Mouse (Mus musculus) urinary bladder, postnatal 25 days (tissue): ENCODE data around the gene Coro1b.

Experiments
- DNase-seq: peaks from one replicate; pipeline ENCODE4 v3.0.0; 2022; ENCODE audit warnings: low spot score

Coro1b gene

DNA sequence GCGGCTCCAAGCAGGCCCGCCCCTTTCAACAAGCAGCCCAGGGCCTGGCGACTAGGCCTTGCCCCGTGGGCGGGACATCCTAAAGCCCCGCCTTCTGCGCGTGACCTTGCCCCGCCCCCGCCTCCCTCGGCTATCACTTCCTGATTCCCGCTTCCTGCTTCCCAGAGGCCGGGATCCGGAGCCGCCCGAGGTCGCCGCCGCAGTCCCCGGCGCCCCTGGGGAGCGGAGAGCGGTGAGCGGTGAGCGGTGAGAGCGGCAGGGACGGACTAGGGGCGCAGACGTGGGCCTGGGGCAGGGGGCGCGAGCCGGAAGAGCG lies at the start of gene Coro1b:
TSS of gene Coro1b (plus strand) at position 129 of the 316 bp plus-strand sequence.
- peak; percentile 98 for DNase-seq

DNA sequence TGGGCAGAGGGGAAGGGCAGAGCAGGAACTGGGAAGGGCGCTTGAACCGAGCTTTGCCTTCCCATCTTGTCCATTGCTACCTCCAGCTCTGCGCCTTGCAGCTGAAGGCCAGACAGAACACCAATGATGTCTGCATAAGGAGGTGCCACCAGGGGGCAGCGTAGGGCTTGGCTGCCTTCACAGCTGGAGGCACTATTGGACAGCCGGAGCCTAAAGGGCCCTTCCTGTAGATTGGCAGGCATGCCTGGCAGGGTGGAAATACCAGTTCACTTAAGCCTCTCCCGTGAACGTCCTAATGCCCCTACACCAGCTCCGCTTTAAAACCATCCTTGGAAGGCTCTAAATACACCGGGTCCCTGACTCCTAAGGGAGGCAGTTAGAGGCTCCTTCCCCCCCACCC lies 49.4 kb upstream of the Coro1b start:
- peak; percentile 90 for DNase-seq

GRCm38 (mm10) chr19:4099837-4100717 lies 48.3 kb upstream of the Coro1b start, which contains the start of gene Pitpnm1:
TSS of gene Pitpnm1 (plus strand) at chr19:4099998.
- peak; percentile 83 for DNase-seq

- no peak for DNase-seq
Measured at GRCm38 (mm10) chr19:4100718-4101261, 47.6 kb upstream of the Coro1b start.

DNA sequence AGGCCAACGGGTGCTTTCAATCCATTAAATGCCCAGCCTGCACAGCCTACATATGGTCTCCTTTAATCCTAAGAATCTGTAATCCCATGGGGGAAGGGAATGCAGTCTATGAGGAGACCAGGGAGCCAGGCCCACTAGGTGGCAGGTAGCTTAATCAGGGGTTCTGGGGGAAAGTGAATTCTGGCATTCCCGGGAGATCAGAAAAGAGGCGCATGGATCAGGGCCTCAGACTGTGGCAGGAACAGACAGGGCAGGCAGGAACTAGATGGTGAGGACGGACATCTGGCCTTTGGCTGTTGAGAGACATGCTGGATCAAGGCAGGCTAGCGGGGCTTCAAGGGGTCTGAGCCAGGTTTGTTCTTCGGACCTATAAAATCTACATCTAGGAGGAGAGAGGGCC lies 47.0 kb upstream of the Coro1b start:
- no peak for DNase-seq

- DNase-seq = no peak
Measured at GRCm38 (mm10) chr19:4102049-4102448, 46.4 kb upstream of the Coro1b start.

- DNase-seq = no peak
Measured at GRCm38 (mm10) chr19:4102626-4103025, 45.8 kb upstream of the Coro1b start.

DNA sequence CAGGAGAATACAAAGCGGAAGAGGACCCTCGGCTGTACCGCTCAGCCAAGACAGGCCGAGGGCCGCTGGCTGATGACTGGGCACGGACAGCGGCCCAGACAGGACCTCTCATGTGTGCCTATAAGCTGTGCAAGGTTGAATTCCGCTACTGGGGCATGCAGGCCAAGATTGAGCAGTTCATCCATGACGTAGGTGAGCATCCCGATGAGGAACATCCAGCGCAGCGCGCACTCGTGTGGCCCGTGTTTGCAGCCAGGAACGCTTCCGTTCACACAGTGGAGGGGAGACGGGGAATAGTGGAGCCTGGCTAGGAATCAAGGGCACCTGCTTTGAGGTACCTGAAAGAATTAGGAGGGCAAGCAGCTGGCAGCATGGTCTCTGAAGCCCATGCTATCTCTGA lies 45.1 kb upstream of the Coro1b start:
- no peak for DNase-seq

DNA sequence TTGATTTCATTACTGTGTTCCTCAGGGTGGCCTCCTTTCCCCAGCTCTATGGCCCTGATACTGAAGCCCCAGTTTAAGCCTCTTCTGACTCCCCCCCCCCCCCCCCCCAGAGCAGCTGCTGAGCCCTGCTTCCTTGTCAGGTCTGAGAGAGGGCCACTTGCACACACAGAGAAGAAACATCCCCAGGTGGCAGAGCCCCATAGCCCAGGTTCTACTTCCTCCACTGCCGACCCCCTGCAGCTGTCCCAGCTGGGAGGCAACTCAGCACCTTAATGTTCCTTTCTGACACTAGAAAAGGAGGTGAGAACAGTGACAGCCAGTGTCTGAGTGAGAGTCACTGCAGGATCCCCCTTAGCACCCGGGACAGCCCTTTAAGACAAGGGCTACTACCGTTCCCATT lies 44.6 kb upstream of the Coro1b start:
- DNase-seq = no peak

GRCm38 (mm10) chr19:4104675-4105194 lies 43.7 kb upstream of the Coro1b start:
- DNase-seq = no peak

DNA sequence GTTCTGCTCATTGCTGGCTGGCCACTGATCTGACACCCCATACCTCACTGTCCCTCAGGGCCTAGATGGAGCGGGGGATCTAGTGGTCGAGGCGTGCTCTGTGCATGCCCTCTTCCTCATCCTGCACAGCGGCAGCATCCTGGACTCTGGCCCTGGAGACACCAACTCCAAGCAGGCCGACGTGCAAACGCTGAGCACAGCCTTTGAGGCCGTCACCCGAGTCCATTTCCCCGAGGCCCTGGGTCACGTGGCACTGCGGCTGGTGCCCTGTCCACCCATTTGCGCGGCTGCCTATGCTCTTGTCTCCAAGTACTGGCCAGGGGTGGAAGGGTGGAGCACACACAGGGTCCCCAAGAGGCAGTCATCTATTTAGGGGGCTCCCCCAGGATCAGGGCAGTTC lies 41.8 kb upstream of the Coro1b start:
- DNase-seq = no peak

GRCm38 (mm10) chr19:4108535-4108934 lies 39.9 kb upstream of the Coro1b start:
- no peak for DNase-seq

DNA sequence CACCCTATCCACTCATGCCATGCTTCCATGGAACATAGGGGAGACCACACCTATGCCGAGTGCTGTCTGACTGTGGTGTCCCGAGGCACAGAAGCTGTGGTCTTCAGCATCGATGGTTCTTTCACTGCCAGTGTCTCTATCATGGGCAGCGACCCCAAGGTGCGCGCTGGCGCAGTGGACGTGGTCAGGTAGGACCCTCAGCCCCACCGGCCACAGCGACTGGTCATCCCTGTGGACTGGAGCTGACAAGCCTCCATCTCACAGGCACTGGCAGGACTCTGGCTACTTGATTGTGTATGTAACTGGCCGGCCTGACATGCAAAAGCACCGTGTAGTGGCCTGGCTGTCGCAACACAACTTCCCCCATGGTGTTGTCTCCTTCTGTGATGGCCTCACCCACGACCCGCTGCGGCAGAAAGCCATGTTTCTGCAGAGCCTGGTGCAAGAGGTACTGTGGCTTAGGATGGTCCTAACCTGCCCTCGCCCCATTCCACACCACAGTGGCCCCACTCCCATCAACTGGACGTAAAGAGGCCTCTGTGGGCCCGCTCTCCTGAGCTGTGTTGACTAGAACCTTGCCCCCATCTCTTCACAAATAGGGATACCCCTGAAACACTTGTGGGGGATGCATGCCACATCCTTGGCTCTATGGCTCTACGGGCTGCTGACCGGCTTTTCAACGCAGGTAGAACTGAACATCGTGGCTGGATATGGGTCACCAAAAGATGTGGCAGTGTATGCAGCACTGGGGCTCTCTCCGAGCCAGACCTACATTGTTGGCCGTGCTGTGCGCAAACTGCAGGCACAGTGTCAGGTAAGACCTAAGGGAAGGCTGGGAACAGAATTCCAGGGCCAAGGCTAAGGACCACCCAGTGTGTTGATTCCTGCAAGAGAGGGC lies 36.1 kb upstream of the Coro1b start:
- no peak for DNase-seq

DNA sequence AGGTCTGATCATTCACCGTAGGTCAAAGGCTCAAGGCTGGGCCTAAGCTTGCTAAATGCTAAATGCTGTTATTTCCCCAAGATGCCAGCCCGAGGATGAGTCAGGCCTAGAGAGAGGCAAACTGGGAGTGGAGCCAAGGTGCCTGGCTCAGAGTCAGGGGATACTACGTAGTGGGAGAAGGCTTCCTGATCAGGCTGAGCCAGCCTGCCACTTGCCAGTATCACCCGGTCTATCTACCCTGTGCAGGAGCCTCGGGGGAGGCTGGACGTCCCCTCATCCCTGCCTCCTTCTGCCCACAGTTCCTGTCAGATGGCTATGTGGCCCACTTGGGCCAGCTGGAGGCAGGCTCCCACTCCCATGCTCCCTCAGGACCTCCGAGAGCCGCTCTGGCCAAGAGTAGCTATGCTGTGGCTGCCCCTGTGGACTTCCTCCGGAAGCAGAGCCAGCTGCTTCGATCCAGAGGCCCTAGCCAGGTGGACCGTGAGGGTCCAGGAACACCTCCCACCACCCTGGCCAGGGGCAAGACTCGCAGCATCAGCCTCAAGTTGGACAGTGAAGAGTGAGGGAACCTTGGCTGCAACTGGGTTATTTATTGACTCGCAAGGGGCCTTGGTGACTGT lies 35.1 kb upstream of the Coro1b start:
- DNase-seq = peak; percentile 69

GRCm38 (mm10) chr19:4113806-4114230 lies 34.6 kb upstream of the Coro1b start:
- DNase-seq = no peak

DNA sequence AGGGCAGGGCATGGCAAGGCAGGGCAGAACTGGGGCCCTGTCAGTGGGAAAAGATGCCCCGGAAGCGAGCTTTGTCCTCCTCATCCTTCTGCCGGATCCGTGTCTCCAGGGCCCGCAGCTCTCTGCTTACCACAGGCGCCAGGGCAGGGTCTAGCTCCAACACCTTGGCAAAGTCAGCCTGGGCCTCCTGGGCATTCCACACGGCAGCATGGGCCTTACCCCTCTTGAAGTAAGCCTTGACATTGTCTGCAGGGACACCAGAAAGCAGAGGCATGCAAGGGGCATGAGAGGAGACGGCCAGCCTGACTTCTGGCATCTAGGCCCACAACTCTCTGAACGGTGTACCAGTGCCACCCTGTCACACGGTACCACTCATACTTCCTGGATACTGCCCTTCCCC lies 33.9 kb upstream of the Coro1b start:
- DNase-seq = no peak

GRCm38 (mm10) chr19:4115144-4115543 lies 33.3 kb upstream of the Coro1b start:
- no peak for DNase-seq

GRCm38 (mm10) chr19:4115816-4116215 lies 32.6 kb upstream of the Coro1b start:
- no peak for DNase-seq

DNA sequence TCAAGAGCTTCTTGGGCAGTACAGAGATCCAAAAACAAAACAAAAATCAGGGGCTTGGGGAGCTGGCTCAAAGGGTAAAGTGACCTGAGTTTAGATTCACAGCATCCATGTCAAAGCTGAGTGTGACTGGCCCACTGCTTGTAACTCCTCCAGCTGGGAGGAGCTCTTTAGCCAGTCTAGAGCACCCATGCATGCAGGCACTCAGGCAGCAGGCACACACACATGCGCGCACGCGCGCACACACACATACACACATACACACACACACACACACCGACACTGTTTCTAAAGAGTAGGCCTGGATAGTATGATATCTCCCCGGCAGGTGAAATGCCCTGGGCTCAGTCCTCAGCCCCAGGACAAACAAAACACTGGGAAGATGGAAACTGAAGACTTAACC lies 31.4 kb upstream of the Coro1b start:
- DNase-seq = no peak

- no peak for DNase-seq
Measured at GRCm38 (mm10) chr19:4118350-4118749, 30.1 kb upstream of the Coro1b start.

- DNase-seq = no peak
Measured at GRCm38 (mm10) chr19:4119716-4120487, 28.5 kb upstream of the Coro1b start.
